Mouse (Mus musculus): ENCODE measurements around the gene Tmem120b.

The Tmem120b gene

DNA sequence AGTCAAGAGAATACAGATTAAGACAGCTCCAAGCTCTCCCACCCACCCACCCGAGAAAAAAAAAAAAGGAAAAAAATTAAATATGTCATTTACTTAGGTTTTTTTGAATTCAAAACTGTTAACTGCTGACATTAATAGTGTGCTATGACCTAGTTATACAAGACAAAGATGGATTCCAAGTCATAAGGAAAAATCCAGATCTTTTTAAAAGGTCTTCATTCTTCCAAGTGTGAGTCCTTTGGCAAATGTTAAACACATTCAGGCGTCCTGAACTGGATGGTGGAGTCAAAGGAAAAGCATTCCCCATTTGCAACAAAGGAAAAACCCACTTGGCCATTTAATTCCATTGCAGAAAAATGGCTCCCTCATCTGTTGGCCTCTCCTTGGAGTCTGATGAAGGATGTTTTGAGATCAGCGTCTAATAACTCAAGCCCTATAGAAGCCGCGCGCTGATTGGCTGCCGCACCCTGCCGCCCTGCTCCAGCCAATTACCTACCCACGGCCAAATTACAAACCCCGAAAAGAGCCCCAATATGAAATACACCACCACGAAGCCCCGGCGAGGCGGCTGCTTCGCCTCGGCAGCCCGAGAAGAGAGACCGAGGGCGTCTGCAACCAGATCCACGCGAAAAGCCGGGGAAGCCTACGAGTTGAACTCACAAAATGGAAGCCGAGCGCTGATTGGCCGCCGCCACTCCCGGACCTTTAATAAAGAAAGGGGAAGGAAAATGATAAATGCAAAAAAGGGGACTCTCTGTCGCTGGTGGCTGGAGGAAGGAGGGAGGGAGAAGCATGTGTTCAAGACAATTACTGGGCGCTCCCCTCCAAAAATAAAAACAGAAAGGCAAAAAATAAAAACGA is 72.7 kb downstream of the Tmem120b start:
- DNase-seq (ENCODE audit: low read depth, low spot score), result peak; percentile 93

DNA sequence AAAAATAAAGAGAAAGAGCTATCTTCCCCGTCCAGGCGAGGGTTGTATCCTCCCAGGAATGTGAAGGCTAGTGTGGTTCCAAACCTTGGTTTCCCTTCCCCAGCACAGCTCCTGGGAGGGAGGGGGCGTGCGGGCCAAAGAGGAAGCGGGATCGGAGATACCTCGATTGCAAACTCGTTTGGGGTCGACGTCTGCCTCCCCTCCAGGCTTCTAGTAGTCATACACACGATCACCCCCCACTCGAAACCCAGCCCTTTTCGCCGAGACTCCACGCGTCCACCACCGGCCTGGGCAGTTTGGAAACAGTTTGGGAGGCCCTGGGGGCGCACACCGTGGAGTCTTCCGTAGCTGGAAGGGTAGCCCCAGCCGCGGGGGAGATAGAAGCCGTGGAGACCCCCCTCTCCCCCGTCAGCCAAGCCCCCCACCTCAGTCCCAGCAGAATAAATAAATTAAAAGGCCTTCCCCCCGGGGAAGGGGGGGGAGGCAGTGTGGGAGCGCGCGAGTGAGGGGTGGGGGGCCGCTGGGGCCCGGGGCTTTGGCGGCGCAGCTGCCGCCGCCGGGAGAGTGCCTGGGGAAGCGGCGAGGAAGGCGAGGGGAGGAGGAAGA is 73.4 kb downstream of the Tmem120b start:
- no peak for DNase-seq (ENCODE audit: low read depth, low spot score)

DNA sequence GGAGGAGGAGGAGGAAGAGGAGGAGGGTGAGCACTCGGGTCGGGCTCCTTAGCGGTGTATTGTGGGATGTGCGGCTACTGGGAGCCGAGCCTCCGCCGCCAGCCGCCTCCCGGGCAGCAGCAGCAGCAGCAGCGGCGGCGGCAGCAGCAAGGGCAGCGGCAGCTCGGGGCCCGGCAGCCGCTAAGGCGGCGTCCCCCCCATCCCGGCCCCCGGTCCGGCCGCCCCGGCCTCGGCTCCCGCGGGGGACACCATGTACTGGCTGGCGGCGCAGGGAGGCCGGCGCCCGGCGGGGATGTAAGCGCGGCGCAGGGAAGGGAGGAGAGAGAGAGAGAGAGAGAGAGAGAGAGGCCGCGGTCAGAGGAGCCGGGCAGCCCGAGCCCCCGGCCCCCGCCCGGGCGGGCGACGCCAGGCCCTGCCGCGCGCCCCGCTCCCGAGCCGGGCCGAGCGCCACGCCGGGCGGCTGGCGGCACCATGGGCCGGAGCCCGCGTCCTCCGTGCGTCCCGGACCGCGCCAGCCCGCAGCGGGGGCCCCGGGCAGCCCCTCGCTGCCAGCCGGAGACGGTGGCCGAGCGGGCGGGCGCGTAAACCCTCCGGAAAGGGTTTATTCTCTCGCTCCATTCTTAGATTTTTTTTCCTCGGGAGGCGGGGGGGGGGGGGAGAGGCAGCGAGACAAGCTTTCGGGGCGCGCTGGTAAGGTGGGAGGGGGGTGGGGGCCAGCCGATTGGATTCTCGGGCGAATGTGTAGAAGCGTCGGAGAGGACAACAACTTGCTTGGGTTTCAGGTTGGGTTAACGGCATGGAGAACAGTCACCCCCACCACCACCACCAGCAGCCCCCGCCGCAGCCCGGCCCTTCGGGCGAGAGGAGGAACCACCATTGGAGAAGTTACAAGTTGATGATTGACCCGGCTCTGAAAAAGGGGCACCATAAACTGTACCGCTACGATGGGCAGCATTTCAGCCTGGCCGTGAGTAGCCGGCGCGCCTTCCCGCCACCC is 74.2 kb downstream of the Tmem120b start, which contains the start of gene Setd1b:
Gene Setd1b (plus strand): TSS at position 33 of the 997 bp plus-strand sequence.
- DNase-seq (ENCODE audit: low read depth, low spot score), result no peak

DNA sequence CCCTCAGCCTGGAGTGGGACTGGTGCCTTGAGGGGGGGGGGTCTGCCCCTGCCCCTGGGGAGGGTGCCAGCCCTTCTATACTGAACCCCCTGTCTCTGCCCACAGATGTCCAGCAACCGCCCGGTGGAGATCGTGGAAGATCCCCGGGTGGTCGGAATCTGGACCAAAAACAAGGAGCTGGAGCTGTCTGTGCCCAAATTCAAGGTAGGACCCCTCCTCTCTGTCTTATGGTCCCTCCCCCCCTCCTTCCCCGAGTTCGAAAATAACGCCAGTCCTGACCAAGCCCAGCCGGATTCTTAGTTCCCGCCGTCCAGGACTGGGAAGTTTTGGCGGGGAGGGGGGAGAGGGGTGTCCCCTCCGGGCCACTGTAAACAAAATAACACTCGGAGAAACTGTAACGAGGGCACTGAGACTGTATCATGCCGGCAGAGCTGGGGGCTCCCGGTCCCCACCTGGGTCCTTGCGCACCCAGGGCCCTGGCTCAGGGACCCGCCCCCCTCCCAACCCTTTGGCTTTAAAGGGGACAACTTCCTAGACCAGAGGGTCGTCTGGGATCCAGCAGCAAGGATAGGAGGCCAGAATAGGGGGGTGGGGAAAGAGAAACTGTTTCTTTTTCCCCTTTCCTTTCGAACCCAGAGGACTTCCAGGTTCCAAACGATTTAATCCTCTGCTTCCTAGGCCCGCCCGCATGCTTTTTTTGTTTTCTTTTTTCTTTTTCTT is 75.2 kb downstream of the Tmem120b start:
- DNase-seq (ENCODE audit: low read depth, low spot score), result no peak

DNA sequence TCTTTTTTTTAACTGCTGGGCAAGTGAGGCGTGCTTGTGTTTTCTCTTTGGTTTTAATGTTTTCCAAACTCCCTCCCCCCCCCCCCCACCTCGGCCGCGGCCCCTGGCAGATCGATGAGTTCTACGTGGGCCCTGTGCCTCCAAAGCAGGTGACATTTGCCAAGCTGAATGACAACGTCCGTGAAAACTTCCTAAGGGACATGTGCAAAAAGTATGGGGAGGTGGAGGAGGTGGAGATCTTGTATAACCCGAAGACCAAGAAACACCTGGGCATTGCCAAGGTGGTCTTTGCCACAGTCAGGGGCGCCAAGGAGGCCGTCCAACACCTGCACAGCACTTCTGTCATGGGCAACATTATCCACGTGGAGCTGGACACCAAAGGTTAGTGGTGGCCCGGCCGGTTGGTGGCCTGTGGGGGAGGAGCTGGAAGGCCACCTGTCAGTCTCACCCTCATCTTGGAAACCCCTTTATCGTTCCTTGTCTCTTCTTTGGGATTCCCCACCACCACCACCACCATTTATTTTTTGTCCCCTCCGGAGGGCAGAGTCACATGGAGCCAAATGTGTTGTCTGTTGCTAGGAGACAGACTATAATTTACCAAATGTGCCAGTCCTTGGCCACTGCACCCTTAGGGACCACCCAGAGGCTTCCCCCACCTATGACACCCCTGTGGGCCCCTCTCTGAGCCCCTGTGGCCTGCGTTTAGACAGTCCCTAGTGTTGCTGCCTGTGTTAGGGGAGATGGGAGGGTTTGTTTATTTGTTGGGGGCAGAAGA is 75.9 kb downstream of the Tmem120b start:
- no peak for DNase-seq (ENCODE audit: low read depth, low spot score)

DNA sequence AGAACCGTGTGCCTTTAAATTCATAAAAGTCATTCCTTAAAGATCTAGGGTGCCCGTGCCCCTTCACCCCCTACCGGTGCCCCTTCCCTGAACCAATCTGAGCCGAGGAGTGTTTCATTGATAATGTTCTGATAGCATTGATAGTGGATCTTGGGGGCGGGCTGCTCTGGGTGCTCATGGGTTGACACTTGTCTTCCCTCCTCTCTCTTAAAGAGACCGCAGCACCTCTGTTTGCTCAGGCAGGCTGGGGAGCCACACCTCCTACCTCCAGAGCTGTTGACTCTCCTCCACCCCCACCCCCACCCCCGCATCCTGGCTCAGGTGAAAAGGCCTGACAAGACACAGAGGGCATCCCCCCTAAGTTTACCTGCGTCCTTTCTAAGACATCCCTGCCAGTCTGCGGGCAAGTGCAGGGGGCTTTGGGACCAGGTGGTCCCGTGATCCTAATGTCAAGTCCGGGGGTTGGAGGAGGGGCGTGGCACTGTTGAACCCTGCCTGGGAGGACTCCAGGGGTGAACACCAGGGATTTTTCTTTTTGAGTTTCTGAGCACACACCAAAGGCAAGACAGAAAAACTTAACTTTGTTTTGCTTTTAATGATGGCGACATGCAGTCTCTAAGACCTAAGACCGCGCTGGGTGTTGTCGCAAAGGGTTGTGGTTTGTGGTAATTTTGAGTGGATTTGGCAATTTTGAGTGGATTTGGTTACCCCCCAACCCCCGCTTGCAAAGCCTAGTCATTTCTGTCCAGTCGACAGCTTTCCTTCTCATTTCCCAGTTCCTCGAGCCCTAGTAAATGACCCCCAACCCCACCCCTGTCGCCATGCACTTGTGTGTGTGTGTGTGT is 76.8 kb downstream of the Tmem120b start:
- DNase-seq (ENCODE audit: low read depth, low spot score), result no peak

DNA sequence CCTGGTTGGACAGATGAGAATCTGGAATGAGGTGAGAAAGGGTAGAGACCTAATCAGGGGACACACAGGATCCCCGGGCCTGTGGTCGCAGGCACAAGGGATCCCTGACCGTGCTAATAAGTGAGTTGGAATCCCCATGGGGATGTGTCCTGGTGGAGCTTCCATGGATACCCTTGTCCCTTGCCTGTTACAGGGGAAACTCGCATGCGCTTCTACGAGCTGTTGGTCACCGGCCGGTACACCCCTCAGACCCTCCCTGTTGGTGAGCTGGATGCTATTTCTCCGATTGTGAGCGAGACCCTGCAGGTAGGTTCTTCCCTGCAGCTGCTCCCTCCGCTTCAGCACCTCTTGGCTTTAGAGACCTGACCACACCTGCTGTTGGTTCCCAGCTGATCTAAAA is 78.1 kb downstream of the Tmem120b start:
- DNase-seq (ENCODE audit: low read depth, low spot score), result no peak

DNA sequence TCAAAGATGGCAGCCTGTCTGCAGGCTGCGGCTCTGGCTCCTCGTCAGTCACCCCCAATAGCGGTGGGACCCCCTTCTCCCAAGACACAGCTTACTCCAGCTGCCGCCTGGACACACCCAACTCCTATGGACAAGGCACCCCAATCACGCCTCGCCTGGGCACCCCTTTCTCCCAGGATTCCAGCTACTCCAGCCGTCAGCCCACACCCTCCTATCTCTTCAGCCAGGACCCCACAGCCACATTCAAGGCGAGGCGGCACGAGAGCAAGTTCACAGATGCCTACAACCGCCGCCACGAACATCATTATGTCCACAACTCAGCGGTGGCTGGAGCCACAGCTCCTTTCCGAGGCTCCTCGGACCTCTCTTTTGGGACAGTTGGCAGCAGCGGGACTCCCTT is 79.4 kb downstream of the Tmem120b start:
- DNase-seq (ENCODE audit: low read depth, low spot score), result no peak

DNA sequence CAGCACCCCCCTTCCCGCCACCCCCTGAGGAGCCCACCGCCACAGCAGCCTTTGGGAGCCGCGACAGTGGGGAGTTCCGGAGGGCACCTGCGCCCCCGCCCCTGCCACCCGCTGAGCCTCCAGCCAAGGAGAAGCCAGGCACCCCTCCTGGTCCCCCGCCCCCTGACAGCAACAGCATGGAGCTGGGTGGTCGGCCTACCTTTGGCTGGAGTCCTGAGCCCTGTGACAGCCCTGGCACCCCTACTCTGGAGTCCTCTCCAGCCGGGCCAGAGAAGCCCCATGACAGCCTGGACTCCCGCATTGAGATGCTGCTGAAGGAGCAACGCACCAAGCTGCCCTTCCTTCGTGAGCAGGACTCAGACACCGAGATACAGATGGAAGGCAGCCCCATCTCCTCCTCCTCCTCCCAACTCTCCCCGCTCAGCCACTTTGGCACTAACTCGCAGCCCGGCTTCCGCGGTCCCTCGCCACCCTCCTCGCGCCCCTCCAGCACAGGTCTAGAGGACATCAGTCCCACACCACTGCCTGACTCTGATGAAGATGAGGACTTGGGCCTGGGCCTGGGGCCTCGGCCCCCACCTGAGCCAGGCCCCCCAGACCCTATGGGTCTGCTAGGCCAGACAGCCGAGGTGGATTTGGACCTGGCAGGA is 80.0 kb downstream of the Tmem120b start:
- no peak for DNase-seq (ENCODE audit: low read depth, low spot score)

DNA sequence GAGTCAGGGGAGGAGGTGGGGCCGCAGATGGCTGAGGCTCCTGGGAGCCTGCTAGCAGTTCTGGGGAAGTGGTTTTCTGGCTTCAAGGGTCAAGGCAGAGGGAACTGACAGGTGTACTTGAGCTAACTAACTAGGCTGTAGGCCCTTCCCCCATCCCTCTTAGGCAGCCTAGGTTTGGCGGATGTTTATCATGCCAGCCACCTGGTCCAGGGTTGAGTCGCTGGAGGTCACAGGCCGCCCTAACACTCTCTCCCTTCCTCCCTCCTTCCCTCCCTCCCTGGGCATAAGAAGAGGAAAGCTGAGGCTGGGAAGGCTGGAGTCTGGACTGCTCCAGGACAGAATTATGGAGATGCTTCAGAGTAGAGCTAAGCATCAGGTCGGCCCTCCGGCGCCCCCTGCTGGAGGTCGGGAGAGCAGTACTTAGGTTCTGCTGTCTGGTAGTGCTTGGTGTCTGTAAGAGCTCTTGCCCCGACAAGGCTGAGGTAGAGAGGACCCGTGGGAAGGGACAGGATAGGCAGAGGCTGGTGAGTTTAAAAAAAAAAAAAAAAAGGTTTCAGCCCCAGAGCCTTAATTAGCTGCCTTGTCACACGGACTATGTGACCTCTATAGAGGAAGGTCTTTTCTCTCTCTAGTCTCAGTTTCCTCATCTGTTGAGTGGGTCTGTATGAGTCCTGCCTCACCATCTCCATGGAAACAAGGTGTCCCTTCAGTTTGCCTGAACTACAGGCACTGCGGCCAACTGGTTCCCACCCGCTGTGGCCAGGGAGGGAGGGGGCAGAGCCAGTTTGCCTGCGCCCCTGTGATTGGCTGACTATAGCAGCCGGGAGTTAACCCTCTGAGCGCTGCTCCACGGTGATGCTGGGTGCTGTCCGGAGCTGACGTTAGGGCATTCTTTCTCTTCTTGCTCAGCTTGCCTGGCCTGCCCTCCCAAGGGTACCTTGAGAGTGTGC is 81.5 kb downstream of the Tmem120b start:
- DNase-seq (ENCODE audit: low read depth, low spot score), result no peak

DNA sequence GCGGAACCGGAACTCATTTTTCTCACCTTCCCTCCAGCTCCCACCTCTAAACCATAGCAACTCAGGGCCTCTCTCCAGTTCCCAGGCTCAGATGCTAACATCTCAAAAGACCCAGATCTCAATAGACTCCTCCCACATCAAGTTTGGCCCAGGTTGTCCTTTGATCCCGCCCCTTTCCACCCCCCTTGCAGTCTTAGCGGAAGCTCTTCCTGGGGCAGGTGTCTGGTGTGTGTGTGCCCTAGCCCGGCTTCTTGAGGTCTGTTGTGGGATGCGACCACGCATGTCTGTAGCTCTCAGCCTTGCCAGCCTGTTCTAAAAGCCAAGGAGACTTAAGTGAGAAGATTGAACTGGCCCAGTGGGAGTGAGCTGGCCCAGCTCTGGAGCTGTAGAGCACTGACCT is 82.4 kb downstream of the Tmem120b start:
- no peak for DNase-seq (ENCODE audit: low read depth, low spot score)

DNA sequence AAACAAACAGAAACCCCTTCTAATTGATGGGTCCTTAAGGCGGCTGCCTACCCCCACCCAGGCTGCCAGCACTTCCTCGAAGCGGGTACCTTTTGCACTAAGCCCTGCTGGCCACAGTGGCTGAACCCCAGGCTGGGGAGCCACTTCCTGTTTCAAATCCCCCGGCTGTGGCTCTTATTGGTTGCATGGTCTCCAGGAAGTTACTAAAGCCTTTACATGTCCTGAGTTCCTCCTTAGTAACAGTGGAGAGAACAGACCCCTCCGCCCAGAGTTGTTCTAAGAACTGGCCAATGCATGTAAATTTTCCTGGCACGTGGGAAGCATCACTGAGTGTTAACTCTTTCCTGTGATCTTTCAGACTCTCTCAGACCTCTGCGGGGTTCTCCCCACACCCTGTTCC is 82.9 kb downstream of the Tmem120b start:
- DNase-seq (ENCODE audit: low read depth, low spot score), result no peak

DNA sequence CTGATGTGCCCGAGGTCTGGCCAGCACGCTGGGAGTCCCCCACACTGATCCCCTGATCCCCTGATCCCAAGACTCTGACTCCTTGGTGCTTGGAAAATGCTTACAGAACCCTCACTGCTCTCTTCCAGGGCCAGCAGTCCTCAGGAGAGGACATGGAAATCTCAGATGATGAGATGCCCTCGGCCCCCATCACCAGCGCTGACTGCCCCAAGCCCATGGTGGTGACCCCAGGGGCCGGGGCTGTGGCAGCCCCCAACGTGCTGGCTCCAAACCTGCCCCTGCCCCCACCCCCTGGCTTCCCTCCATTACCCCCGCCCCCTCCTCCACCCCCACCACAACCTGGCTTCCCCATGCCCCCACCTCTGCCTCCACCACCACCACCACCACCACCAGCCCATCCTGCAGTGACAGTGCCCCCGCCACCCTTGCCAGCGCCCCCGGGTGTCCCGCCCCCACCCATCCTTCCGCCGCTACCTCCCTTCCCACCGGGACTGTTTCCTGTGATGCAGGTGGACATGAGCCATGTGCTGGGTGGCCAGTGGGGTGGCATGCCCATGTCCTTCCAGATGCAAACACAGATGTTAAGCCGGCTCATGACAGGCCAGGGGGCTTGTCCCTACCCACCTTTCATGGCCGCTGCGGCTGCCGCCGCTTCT is 83.6 kb downstream of the Tmem120b start:
- DNase-seq (ENCODE audit: low read depth, low spot score), result no peak

DNA sequence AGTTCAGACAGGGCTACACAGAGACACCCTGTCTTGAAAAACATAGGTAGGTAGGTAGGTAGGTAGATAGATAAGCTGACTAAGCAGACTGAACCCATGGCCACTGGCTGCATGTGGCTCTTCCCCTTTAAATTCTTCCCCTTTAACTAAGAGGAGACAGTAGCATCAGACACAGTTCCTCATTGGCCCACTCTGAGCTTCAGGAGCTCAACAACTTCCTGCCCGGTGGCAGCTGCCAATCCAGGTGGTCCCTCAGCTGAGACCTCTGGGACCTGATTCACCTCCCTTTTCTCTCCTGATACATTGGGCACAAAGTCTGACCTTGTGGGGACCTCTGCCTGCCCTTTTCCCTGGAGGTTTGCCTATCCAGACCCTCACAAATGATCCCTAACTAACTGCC is 84.7 kb downstream of the Tmem120b start:
- no peak for DNase-seq (ENCODE audit: low read depth, low spot score)

DNA sequence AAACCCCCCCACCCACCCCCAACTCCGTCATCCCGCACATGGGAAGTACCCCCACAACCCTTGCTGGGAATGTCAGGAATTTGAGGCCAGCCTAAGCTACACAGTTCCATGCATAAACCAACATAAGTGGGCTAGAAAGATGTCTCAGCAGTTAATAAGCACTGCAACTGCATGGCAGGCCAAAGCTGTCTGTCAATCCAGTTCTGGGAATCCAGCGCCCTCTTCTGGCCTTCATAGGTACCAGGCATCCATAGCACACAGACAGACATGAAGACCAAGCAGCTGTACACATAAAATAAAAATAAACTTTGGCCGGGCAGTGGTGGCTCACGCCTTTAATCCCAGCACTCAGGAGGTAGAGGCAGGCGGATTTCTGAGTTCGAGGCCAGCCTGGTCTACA is 87.2 kb downstream of the Tmem120b start:
- DNase-seq (ENCODE audit: low read depth, low spot score), result no peak

DNA sequence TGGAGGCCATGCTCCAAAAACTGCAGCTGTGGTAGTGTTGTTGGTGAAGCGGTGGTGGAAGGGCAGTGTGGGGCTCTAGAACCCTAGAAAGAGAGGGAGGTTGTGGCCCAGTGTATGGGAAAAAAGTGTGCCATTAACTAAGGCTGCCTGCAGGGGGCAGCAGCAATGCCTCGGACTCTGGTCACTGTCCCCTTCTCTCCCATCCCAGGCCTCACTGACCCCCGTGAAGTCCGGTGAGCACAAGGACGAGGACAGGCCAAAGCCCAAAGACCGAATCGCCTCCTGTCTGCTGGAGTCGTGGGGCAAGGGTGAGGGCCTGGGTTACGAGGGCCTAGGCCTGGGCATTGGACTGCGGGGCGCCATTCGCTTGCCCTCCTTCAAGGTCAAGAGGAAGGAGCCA is 88.5 kb downstream of the Tmem120b start:
- DNase-seq (ENCODE audit: low read depth, low spot score), result no peak

DNA sequence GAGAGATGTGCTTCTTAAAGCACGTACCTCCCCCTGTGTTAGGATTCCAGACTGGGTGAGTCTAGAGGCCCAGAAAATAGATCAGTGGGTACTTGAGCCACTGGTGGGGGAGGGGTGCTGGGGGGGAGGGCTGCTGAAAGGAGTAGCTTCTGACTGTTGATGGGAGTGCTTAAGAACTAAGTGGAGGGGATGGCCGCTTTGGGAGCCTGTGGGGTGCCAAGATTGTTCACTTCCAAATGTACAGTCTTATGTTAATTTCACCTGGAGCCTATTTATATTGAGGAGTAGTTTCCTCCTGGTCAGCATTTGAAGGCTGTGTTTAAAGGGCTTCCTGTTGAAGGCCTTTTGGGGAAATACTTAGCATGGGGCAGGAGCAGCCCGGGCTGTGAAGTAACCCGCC is 89.8 kb downstream of the Tmem120b start:
- no peak for DNase-seq (ENCODE audit: low read depth, low spot score)
